Mouse (Mus musculus): ENCODE data around the gene Copz2. TPM values are rescaled to one million over a fixed set of nuclear protein-coding genes. Genes with fewer than 3 reads are reported as not detected.
A peak's percentile ranks its signal among the peaks of the same experiment; 100 is the strongest.

The Copz2 gene
- polyA plus RNA-seq, 1 experiment from 2014 or later = 13.8 TPM

DNA sequence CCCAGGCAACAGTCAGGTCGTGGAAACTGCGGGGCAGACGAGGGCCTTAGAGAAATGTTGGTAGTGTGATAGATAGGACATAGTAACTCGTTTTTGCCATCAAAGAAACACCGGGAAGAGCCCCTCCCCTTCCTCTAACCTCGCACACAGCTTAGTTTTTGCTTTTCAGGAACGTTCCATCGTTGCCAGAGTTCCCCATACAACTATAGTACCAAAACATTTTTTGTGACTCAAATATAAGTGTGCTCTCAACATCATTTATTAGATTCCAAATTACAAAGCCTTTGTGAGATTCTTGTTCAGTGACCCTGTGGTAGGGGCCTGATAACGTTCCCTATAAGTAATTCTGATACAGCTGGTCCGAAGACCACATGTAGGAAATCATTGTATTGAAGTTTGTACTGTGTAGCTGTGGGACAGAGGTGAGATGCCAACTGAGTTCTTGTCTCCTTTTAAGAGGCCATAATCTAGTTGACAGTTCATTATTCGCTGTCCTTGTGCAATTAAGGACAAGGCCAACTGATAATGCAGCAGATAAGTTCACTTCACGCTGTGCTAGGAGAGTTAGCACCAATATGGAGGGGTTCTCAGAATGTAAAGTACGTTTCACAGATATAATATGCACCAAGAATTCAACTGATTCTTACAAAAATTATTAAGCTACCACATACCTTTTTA, 19.0 kb upstream of the Copz2 start:
- no peaks in the 10 kb centered on the region for H3K9me3 ChIP-seq (replicated peaks)
- WGBS = 21% methylated on average over 13 of the region's 13 CpGs
- H3K9ac ChIP-seq = peak overlapping the region; percentile 70
- peak overlapping the region; percentile 88 for H3K4me3 ChIP-seq
- peaks cover 39% of the 10 kb centered on the region for H3K4me1 ChIP-seq
- peaks cover 20% of the 10 kb centered on the region for H3K36me3 ChIP-seq (ENCODE audit: poor library complexity, severe bottlenecking)
- peak overlapping the region; percentile 58 for H3K4me2 ChIP-seq
- peak overlapping the region; percentile 91 for H3K27ac ChIP-seq
- no peak for ATAC-seq
- H3K27me3 ChIP-seq = peaks cover 3% of the 10 kb centered on the region; the same call in 1 of the 2 replicates

DNA sequence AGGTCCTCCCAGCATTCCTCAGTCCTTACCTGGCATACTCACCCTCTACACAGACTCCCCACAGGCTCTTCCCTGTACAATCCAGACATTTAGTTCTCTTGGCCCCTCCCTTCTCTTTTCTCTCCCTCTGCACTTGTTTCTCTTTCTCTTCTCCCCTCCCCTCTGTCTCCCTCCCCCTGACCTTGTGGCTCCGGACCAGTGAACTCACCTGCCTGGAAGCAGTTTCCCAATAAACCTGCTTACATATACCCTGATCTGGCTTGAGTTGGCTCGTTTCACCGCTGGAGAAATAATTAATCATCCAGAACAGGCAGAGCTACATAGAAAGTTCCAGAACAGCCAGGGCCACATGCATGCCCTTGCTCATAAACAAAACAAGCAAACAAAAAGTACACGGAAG, 18.2 kb upstream of the Copz2 start:
- peaks cover 31% of the 10 kb centered on the region for H3K4me1 ChIP-seq
- H3K27ac ChIP-seq = no peak overlapping the region
- peaks cover 16% of the 10 kb centered on the region for H3K36me3 ChIP-seq (ENCODE audit: poor library complexity, severe bottlenecking)

DNA sequence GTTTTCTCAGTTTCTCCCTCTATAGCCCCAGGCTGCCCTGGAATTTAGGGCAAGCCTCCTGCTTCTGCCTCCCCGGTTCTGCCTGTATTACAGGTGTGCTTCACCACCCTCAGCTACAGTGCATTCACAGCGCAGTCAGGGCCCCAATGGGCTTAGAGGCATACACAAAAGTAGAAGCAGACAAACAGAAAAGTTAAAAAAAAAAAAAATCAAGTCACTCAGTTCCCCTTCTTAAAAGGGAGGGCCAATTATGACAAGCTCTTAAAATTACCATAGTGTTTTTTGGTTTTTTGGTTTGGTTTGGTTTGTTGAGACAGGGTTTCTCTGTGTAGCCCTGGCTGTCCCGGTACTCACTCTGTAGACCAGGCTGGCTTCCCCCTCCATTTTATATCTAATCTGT, 17.1 kb upstream of the Copz2 start:
- Histone ChIP-seq H3K4me2 (no peak overlapping the region), H3K27ac (no peak overlapping the region), H3K4me1 (peaks cover 20% of the 10 kb centered on the region), H3K9me3 (replicated peaks) (no peaks in the 10 kb centered on the region), H3K27me3 (peaks cover 3% of the 10 kb centered on the region; the same call in 1 of the 2 replicates), H3K36me3 (ENCODE audit: poor library complexity, severe bottlenecking) (peaks cover 5% of the 10 kb centered on the region), H3K4me3 (no peak overlapping the region), H3K9ac (no peak overlapping the region)
- ATAC-seq = no peak
- 87% methylated on average over 3 of the region's 3 CpGs for WGBS

More for the DNA sequence above, 18.2 kb upstream of the Copz2 start:
- no peak overlapping the region for H3K4me3 ChIP-seq
- H3K4me2 ChIP-seq = no peak overlapping the region
- no peak for ATAC-seq
- H3K27me3 ChIP-seq = peaks cover 3% of the 10 kb centered on the region; the same call in 1 of the 2 replicates
- H3K9ac ChIP-seq = no peak overlapping the region
- WGBS = 83% methylated on average over 4 of the region's 4 CpGs
- no peaks in the 10 kb centered on the region for H3K9me3 ChIP-seq (replicated peaks)

DNA sequence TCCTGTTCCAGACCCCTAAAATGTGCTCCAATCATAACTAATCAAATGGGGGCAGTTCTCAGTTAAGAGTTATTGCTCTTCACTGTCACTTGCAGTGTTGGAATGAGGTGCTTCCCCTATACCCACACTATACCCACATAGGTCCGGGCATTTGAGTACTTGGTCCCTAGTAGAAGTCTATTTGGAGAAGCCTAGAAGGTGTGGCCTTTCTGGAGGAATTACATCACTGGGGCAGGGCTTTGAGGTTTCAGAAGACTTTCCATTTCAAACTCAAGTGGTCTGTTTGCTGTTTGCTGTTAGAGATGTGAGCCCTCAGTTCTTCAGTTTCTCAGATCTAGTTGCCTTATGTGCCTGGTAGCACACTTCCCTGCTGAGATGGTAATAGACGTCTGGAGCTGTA, 16.7 kb upstream of the Copz2 start:
- WGBS = 75% methylated on average over 2 of the region's 2 CpGs
- peaks cover 1% of the 10 kb centered on the region; the same call in 1 of the 2 replicates for H3K36me3 ChIP-seq (ENCODE audit: poor library complexity, severe bottlenecking)
- H3K27ac ChIP-seq = no peak overlapping the region
- H3K9ac ChIP-seq = no peak overlapping the region
- no peak overlapping the region for H3K4me3 ChIP-seq
- no peaks in the 10 kb centered on the region for H3K9me3 ChIP-seq (replicated peaks)
- H3K4me2 ChIP-seq = no peak overlapping the region
- peaks cover 3% of the 10 kb centered on the region; the same call in 1 of the 2 replicates for H3K27me3 ChIP-seq
- peaks cover 16% of the 10 kb centered on the region for H3K4me1 ChIP-seq
- no peak for ATAC-seq

DNA sequence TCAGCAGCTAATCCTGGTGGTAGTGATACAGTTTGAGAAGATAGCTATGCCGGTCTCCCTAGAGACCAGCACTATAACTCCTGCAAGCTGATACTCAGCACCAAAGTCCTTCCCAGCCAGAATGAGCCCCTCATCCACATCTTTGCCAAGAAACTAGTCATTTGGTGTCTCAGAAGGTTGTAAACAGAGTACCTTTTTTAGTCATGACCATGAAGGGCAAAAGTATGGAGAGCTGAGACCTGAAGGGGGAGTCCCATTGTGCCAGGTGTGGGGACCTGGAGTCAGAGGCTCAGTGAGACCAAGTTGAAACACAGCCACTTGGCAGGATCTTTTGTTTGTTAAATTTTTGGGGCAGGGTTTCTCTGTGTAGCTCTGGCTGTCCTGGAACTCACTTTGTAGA, 15.5 kb upstream of the Copz2 start:
- Histone ChIP-seq H3K27ac (no peak overlapping the region), H3K27me3 (peaks cover 3% of the 10 kb centered on the region; the same call in 1 of the 2 replicates), H3K4me2 (no peak overlapping the region), H3K9ac (no peak overlapping the region), H3K9me3 (replicated peaks) (no peaks in the 10 kb centered on the region), H3K4me1 (peaks cover 5% of the 10 kb centered on the region), H3K4me3 (no peak overlapping the region), H3K36me3 (ENCODE audit: poor library complexity, severe bottlenecking) (no peaks in the 10 kb centered on the region)
- WGBS = 96% methylated on average over 1 of the region's 1 CpGs
- no peak for ATAC-seq

DNA sequence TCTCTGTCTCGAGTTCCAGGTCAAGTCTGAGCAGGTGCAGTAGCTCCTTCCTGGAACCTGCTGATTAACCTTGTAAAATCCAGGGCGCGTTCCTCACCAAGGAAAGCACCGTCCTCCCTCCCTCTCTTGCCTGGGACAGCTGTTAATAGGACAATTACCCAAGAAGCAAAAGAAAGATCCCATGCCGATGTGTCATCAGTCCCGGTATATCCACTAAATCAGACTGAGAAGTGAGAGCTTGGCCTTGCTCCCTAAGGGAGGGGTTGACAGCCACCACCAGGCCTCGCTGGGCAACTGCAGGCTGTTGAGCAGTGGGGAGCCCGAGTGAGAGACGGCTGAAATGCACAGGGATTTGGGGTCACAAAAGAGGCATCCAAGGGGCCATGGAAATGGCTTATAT, 12.4 kb upstream of the Copz2 start:
- Histone ChIP-seq H3K9me3 (replicated peaks) (no peaks in the 10 kb centered on the region), H3K4me1 (no peaks in the 10 kb centered on the region), H3K4me2 (no peak overlapping the region), H3K27ac (no peak overlapping the region), H3K4me3 (no peak overlapping the region), H3K9ac (no peak overlapping the region), H3K36me3 (ENCODE audit: poor library complexity, severe bottlenecking) (no peaks in the 10 kb centered on the region), H3K27me3 (peaks cover 3% of the 10 kb centered on the region; the same call in 1 of the 2 replicates)
- no peak for ATAC-seq
- WGBS = 28% methylated on average over 9 of the region's 9 CpGs

DNA sequence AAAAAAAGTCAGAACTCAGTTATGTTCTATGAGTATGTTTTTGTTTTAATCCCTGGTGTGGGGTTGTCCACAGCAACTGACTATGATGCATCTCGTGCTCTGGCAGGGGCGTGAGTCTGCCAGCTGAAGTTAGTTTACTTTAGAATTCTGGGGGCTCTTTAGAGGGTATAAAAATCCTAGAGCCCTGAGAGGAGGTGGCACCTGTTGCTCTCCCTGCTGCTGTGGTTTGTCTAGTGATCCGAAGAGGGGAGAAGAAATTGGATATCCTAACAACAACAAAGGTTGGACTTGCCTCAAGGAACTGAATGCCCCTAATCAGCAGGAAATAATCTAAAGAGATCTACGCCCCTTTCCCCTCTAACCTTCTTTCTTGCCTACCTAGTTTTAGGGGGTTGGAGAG, 11.3 kb upstream of the Copz2 start:
- Histone ChIP-seq H3K36me3 (ENCODE audit: poor library complexity, severe bottlenecking) (no peaks in the 10 kb centered on the region), H3K9ac (no peak overlapping the region), H3K4me2 (no peak overlapping the region), H3K4me3 (no peak overlapping the region), H3K9me3 (replicated peaks) (no peaks in the 10 kb centered on the region), H3K27ac (no peak overlapping the region), H3K4me1 (no peaks in the 10 kb centered on the region), H3K27me3 (peaks cover 3% of the 10 kb centered on the region; the same call in 1 of the 2 replicates)
- ATAC-seq = no peak
- WGBS = 77% methylated on average over 4 of the region's 4 CpGs

DNA sequence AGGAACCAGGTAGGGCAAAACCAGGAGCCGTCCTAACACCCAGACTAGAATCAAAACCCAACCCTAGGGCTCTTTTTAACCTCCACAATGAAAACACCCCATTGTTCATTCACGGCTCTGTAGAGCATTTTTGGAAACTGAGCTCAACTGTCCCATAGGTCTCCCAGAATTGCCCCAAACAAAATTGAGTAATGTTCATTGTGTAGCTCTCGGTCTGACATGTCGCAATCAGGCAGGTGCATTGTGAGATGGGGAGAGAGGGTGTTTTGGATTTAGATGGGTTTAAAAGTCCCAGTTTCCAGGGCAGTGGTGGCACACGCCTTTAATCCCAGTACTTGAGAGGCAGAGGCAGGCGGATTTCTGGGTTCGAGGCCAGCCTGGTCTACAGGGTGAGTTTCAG, 10.2 kb upstream of the Copz2 start:
- Histone ChIP-seq H3K4me3 (no peak overlapping the region), H3K27me3 (no peaks in the 10 kb centered on the region), H3K4me2 (no peak overlapping the region), H3K9ac (no peak overlapping the region), H3K36me3 (ENCODE audit: poor library complexity, severe bottlenecking) (no peaks in the 10 kb centered on the region), H3K4me1 (no peaks in the 10 kb centered on the region), H3K9me3 (replicated peaks) (no peaks in the 10 kb centered on the region), H3K27ac (no peak overlapping the region)
- no peak for ATAC-seq
- WGBS = 77% methylated on average over 7 of the region's 7 CpGs

DNA sequence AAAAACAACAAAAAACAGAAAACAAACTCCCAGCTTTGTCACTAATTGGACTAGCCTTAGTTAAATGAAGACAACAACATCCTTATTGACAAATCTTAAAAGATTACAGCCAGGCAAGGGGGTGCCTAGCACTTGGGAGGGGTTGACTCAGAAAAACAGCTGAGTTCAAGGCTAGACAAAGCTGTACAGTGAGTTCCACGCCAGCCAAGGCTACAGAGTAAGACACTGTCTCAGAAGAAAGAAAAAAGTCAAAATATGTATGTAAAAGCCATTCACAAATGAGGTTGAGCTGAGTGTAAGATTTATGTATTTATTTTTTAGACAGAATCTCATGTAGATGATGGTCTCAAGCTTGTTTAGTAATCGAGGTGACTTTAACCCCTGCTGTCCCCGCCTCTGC, 9.8 kb upstream of the Copz2 start:
- Histone ChIP-seq H3K36me3 (ENCODE audit: poor library complexity, severe bottlenecking) (no peaks in the 10 kb centered on the region), H3K4me1 (no peaks in the 10 kb centered on the region), H3K9ac (no peak overlapping the region), H3K27ac (no peak overlapping the region), H3K9me3 (replicated peaks) (no peaks in the 10 kb centered on the region), H3K4me2 (no peak overlapping the region), H3K27me3 (no peaks in the 10 kb centered on the region), H3K4me3 (no peak overlapping the region)
- no peak for ATAC-seq
- 74% methylated on average over 3 of the region's 3 CpGs for WGBS

DNA sequence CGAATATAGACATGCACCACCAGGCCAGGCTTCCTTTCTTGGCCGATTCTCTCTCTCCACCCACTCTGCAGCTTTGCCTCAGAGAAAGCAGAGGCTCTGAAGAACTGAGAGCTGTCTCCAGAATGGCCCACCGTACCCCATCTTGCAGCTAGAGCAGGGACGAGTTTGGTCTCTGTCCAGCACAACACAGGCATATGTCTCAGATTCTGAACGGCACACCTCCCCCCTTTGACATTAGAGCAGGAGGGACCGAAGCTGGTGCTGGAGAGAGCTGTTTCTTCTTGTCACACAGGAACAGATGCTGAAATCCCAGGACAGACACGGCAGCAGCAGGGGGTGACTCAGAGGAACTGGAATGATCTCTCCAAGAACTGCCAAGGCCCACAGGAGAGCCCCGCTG, 9.4 kb upstream of the Copz2 start:
- no peak for ATAC-seq
- no peaks in the 10 kb centered on the region for H3K4me1 ChIP-seq
- 45% methylated on average over 8 of the region's 8 CpGs for WGBS
- no peaks in the 10 kb centered on the region for H3K27me3 ChIP-seq
- no peaks in the 10 kb centered on the region for H3K36me3 ChIP-seq (ENCODE audit: poor library complexity, severe bottlenecking)
- H3K9me3 ChIP-seq (replicated peaks) = no peaks in the 10 kb centered on the region
- no peak overlapping the region for H3K4me3 ChIP-seq
- no peak overlapping the region for H3K4me2 ChIP-seq
- no peak overlapping the region for H3K9ac ChIP-seq
- H3K27ac ChIP-seq = no peak overlapping the region

DNA sequence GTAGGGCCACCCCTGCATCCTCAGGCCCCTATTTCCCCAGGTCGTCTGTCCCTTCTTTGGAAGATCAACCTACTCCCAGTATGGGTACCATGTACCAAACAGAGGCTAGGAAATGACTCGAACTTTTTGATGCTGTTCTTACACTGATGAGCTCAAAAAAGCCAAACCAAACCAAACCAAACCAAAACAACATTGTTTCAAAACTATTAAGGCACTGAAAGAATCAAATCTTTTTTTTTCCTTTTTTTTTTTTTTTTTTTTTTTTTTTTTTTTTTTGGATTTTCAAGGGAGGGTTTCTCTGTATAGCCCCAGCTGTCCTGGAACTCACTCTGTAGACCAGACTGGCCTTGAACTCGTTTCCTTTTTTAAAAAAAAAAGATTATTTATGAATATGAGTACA, 6.0 kb upstream of the Copz2 start:
- Histone ChIP-seq H3K27ac (no peak overlapping the region), H3K4me1 (no peaks in the 10 kb centered on the region), H3K36me3 (ENCODE audit: poor library complexity, severe bottlenecking) (no peaks in the 10 kb centered on the region), H3K4me2 (no peak overlapping the region), H3K4me3 (no peak overlapping the region), H3K27me3 (no peaks in the 10 kb centered on the region), H3K9ac (no peak overlapping the region), H3K9me3 (replicated peaks) (no peaks in the 10 kb centered on the region)
- no peak for ATAC-seq
- 58% methylated on average over 3 of the region's 3 CpGs for WGBS

DNA sequence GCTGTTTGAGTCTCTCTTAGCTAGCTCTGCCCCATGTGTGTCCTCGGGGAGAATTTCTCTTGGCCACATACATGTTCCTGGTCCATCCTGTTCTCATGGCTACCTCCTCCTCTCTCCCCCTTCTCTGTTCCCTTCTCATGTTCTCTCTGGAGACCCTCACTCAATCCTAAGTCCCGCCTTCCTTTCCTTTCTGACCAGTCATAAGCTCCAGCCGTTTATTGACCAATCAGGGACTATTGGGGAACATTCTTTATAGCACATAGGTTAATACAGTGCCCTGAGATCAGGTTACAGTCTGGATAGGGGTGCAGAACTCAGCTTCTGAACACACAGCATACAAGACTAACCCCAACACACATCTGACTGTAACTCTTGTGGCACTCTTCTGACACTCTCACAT, 2.4 kb upstream of the Copz2 start:
- Histone ChIP-seq H3K4me3 (no peak overlapping the region), H3K9ac (no peak overlapping the region), H3K27ac (no peak overlapping the region), H3K4me1 (peaks cover 13% of the 10 kb centered on the region), H3K27me3 (peaks cover 17% of the 10 kb centered on the region), H3K36me3 (ENCODE audit: poor library complexity, severe bottlenecking) (no peaks in the 10 kb centered on the region), H3K9me3 (replicated peaks) (no peaks in the 10 kb centered on the region), H3K4me2 (no peak overlapping the region)
- 50% methylated on average over 3 of the region's 3 CpGs for WGBS
- ATAC-seq = no peak

DNA sequence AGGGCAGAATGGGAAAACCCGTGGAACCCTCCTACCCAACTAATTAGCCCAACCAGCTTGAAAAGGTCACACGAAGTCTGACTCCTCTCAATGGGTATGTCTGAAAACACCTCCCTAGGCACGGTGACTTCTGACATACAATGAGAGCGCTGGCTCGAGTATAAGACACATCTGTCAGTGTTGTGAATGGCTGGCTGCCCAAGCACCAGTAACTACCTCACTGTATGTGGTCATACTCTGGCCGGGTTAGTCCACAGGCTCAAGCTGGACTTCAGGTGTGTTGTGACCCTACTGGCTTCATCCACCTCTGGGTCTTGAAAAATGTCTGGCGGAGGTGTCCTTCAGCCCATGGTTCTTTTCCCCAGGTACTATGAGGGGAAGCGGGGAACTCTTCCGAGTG, 976 bp upstream of the Copz2 start:
- H3K4me2 ChIP-seq = no peak overlapping the region
- H3K27me3 ChIP-seq = peaks cover 18% of the 10 kb centered on the region
- H3K9me3 ChIP-seq (replicated peaks) = no peaks in the 10 kb centered on the region
- no peak overlapping the region for H3K9ac ChIP-seq
- no peak overlapping the region for H3K4me3 ChIP-seq
- H3K4me1 ChIP-seq = peaks cover 13% of the 10 kb centered on the region
- H3K27ac ChIP-seq = no peak overlapping the region
- WGBS = 50% methylated on average over 9 of the region's 9 CpGs
- ATAC-seq = no peak
- no peaks in the 10 kb centered on the region for H3K36me3 ChIP-seq (ENCODE audit: poor library complexity, severe bottlenecking)
